Mouse (Mus musculus) lung, postnatal 0 days (tissue): Measurements from ENCODE around the gene Ints2. TPM values are rescaled to one million over a fixed set of nuclear protein-coding genes. Genes with fewer than 3 reads are reported as not detected.
A peak's percentile ranks its signal among the peaks of the same experiment; 100 is the strongest.
"Not testable (repeated sequence)": the region's sequence is repeated elsewhere in the genome, so short reads cannot be mapped to it uniquely, and the experiment has no call there.

Source experiments
- ATAC-seq: fragments of 200-750 bp; cut with Nextera tagmentation; 2 replicates; pipeline ENCODE4 v1.8.0; 2017; ENCODE audit warnings: moderate library complexity
- DNase-seq: peaks from one replicate; pipeline ENCODE4 v3.0.0-alpha.2; 2016; ENCODE audit warnings: low spot score
- H3K27ac ChIP-seq: fragments of 300-500 bp; sonication (generic); 2 replicates; pipeline ENCODE4 v1.5.1; 2014; ENCODE audit warnings: antibody characterized with exemption, mild to moderate bottlenecking, low read length, mixed read lengths
- H3K27me3 ChIP-seq: fragments of 300-500 bp; sonication (generic); replicated peaks from 2 replicates; pipeline ENCODE4 v1.6.1; 2014; ENCODE audit warnings: low read length, mixed read lengths; ENCODE audit not compliant: insufficient read depth
- H3K36me3 ChIP-seq: fragments of 300-500 bp; sonication (generic); 2 replicates; pipeline ENCODE4 v1.6.1; 2014; ENCODE audit warnings: low read length, mixed read lengths; ENCODE audit not compliant: insufficient read depth
- H3K4me1 ChIP-seq: fragments of 300-500 bp; sonication (generic); 2 replicates; pipeline ENCODE4 v1.6.1; 2014; ENCODE audit warnings: antibody characterized with exemption, low read depth, low read length, mixed read lengths; ENCODE audit not compliant: insufficient read depth
- H3K4me2 ChIP-seq: fragments of 300-500 bp; sonication (generic); replicated peaks from 2 replicates; pipeline ENCODE4 v1.6.1; 2014; ENCODE audit warnings: low read depth, mild to moderate bottlenecking, low read length, moderate library complexity, mixed read lengths
- H3K4me3 ChIP-seq: fragments of 300-500 bp; sonication (generic); 2 replicates; pipeline ENCODE4 v1.5.1; 2014; ENCODE audit warnings: low read depth, low read length
- H3K9ac ChIP-seq: fragments of 300-500 bp; sonication (generic); replicated peaks from 2 replicates; pipeline ENCODE4 v1.6.1; 2014; ENCODE audit warnings: low read depth, mild to moderate bottlenecking
- H3K9me3 ChIP-seq: fragments of 300-500 bp; sonication (generic); 2 replicates; pipeline ENCODE4 v1.6.1; 2016; ENCODE audit warnings: low read length, mixed read lengths
- CTCF ChIP-seq: IDR thresholded peaks from 2 replicates; pipeline ENCODE4 v1.5.1; 2016; ENCODE audit warnings: antibody characterized with exemption, mild to moderate bottlenecking
- EP300 ChIP-seq: IDR thresholded peaks from 2 replicates; pipeline ENCODE4 v1.6.1; 2016; ENCODE audit warnings: antibody characterized with exemption, mild to moderate bottlenecking, control low read depth
- WGBS: fragments of 180-500 bp; shearing (Covaris S2); extraction: QIAGEN DNeasy Blood & Tissue Kit; methylation state at CpG from one replicate; pipeline ENCODE4 v1.1.7; 2014; 5-methylcytosine and 5-hydroxymethylcytosine counted together
- polyA plus RNA-seq: library from polyadenylated mRNA; unstranded; fragments of >200 nt; fragmentation: Nextera tagmentation; extraction: Ambion mirVana; gene quantifications from 2 replicates; pipeline ENCODE4 v1.2.1, GENCODE M21; 2015

The Ints2 gene
- polyA plus RNA-seq, 1 experiment from 2014 or later: 5.1 TPM

DNA sequence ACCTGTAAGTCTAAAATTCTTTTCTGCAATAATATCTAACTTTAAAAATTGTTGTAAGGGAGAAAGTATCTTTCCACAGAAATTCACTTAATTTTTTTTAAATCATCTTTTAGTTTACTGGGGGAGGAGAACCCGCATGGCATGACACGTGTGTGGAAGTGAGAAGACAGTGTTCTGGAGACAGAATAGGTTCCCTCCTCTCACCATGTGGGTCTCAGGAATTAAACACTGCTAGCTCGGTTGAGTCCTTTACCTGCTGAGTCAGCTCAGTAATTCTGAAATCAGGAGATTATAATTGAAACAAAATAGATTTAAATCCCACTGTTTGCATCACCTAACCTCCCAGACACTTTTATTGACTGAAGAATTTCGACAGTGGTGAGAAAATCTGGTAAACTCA is 57.6 kb downstream of the Ints2 start:
- Histone ChIP-seq H3K4me2 (peak overlapping the region; percentile 76; the same call in 1 of the 2 replicates), H3K4me3 (no peak overlapping the region), H3K4me1 (no peaks in the 10 kb centered on the region), H3K9ac (no peak overlapping the region), H3K27ac (no peak overlapping the region), H3K27me3 (no peaks in the 10 kb centered on the region), H3K9me3 (no peaks in the 10 kb centered on the region), H3K36me3 (no peaks in the 10 kb centered on the region)
- TF ChIP-seq EP300 (no peak), CTCF (no peak)
- WGBS: 42% methylated on average over 4 of the region's 4 CpGs
- ATAC-seq: no peak
- no peak for DNase-seq

- H3K36me3 ChIP-seq, H3K27ac ChIP-seq, H3K4me1 ChIP-seq, H3K4me2 ChIP-seq, DNase-seq, H3K9ac ChIP-seq, ATAC-seq, H3K4me3 ChIP-seq, H3K27me3 ChIP-seq, H3K9me3 ChIP-seq: not testable (repeated sequence)
- WGBS: 79% methylated on average over 7 of the region's 7 CpGs
Measured at GRCm38 (mm10) chr11:86185224-86185623, 72.2 kb downstream of the Ints2 start.

DNA sequence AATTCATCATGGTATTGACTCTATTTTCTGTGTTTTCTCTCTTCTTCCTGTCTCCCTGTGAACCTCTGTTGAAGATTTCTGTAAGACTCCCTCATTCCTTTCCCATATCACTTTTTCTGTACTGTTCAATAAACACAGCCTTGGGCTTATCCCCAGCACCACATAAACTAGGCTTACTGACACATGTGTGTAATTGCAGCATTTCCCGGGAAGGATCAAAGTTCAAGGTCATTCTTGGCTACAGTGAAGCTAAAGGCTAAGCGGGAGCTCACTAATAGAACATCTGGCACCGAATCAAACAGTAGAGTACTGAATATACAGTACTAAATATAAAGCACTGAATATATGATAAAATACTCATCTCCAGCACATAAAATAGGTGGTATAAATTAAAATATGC is 81.5 kb downstream of the Ints2 start:
- Histone ChIP-seq H3K36me3 (no peaks in the 10 kb centered on the region), H3K4me3 (no peak overlapping the region), H3K4me1 (no peaks in the 10 kb centered on the region), H3K9me3 (no peaks in the 10 kb centered on the region), H3K27ac (no peak overlapping the region), H3K4me2 (no peak overlapping the region), H3K9ac (no peak overlapping the region), H3K27me3 (no peaks in the 10 kb centered on the region)
- DNase-seq (peak; percentile 47), ATAC-seq (peak; percentile 47; the same call in 1 of the 2 replicates)
- TF ChIP-seq EP300: peak; percentile 27; the same call in 1 of the 2 replicates
- TF ChIP-seq CTCF: no peak
- 50% methylated on average over 3 of the region's 3 CpGs for WGBS

GRCm38 (mm10) chr11:86174173-86174572 is 83.2 kb downstream of the Ints2 start:
- Histone ChIP-seq H3K36me3 (no peaks in the 10 kb centered on the region), H3K27ac (no peak overlapping the region), H3K4me1 (no peaks in the 10 kb centered on the region), H3K4me3 (no peak overlapping the region), H3K27me3 (no peaks in the 10 kb centered on the region), H3K9me3 (no peaks in the 10 kb centered on the region), H3K4me2 (no peak overlapping the region), H3K9ac (no peak overlapping the region)
- TF ChIP-seq EP300: no peak
- TF ChIP-seq CTCF: peak; percentile 83
- ATAC-seq: 0 out of 2 replicates have a peak, but pooled peaks have one; percentile 41
- DNase-seq: peak; percentile 83
- 53% methylated on average over 2 of the region's 2 CpGs for WGBS

- DNase-seq (no peak), ATAC-seq (no peak)
- H3K4me2 ChIP-seq: no peak overlapping the region
- no peak overlapping the region for H3K4me3 ChIP-seq
- 67% methylated on average over 2 of the region's 2 CpGs for WGBS
- no peaks in the 10 kb centered on the region for H3K36me3 ChIP-seq
- H3K27me3 ChIP-seq: no peaks in the 10 kb centered on the region
- H3K9me3 ChIP-seq: no peaks in the 10 kb centered on the region
- TF ChIP-seq EP300 (no peak), CTCF (no peak)
- no peak overlapping the region for H3K9ac ChIP-seq
- H3K27ac ChIP-seq: no peak overlapping the region
- H3K4me1 ChIP-seq: no peaks in the 10 kb centered on the region
Measured at GRCm38 (mm10) chr11:86170743-86171142, 86.6 kb downstream of the Ints2 start.

Other genes with a start within 250 kb of the Ints2 start
- 0.79 and 1.7 TPM in 2 replicates for gene Brip1, start 56.4 kb downstream of the Ints2 start, polyA plus RNA-seq
- gene Med13, start 100.0 kb upstream of the Ints2 start, polyA plus RNA-seq: 5.8 and 7.9 TPM in 2 replicates
- 40.0 and 44.6 TPM in 2 replicates for gene Rnft1, start 227.1 kb upstream of the Ints2 start, polyA plus RNA-seq